Mouse (Mus musculus): ENCODE measurements around the gene Abhd6.

DNA sequence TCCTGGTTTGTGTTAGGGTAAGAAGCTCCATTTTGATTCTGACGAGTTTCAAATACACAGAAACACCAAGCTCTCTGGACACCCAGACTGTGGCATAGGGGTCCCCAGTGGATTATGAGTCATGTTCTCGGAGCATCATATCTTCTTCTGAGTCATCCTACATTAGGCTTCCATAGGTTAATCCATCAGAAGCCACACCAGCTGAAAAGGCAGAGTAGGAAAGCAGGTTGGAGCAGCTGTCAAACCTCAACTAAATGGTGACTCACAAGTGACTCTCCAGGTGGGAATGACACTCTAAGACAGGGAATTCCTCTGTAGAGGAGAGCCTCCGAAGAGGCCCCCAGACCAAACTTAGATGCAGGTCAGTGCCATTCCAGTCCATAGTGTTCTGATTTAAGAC, 3.7 kb upstream of the Abhd6 start:
- TF ChIP-seq POLR2A (IDR thresholded peaks at IDR 0.05; ENCODE audit: low read depth, low read length) (no peak), CTCF (conservative IDR thresholded peaks at IDR 0.05; ENCODE audit: insufficient read depth, insufficient read length, low read depth, low read length) (no peak)

All from kidney, adult 2 months (tissue).